Mouse (Mus musculus) adrenal gland, postnatal 10 days (tissue): ENCODE results near the gene Ndufb3. TPM values are rescaled to one million over a fixed set of nuclear protein-coding genes. Genes with fewer than 3 reads are reported as not detected.
"Not testable (repeated sequence)": the region's sequence is repeated elsewhere in the genome, so short reads cannot be mapped to it uniquely, and the experiment has no call there.

ENCODE experiments used
- DNase-seq: peaks from one replicate; pipeline ENCODE4 v3.0.0; 2021; ENCODE audit warnings: mixed read lengths
- total RNA-seq, 2 experiments: library from RNA; stranded (reverse); gene quantifications; 2 replicates each; pipeline ENCODE4 v1.2.3; 2021

Gene Ndufb3
- total RNA-seq, 2 experiments from 2014 or later = 236 to 243 TPM

DNA sequence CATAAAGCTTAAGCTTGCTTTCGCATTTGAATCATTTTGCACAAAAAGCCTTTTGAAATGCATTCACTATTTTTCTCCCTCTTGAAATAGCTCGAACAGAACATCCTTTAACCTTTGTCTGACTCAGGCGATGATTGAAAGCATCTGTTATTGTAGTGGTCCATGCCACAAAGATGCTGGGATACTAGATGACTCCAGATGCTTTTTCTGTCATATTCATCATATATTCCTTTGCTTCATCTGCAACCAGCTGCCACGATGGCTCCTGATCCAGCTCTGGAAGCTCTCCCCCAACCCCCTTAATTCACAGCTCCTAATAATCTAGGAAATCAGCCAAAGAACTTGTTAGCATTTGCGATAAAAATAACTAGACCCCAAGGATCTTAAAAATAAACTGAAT is 30.9 kb downstream of the Ndufb3 start:
- no peak for DNase-seq

DNA sequence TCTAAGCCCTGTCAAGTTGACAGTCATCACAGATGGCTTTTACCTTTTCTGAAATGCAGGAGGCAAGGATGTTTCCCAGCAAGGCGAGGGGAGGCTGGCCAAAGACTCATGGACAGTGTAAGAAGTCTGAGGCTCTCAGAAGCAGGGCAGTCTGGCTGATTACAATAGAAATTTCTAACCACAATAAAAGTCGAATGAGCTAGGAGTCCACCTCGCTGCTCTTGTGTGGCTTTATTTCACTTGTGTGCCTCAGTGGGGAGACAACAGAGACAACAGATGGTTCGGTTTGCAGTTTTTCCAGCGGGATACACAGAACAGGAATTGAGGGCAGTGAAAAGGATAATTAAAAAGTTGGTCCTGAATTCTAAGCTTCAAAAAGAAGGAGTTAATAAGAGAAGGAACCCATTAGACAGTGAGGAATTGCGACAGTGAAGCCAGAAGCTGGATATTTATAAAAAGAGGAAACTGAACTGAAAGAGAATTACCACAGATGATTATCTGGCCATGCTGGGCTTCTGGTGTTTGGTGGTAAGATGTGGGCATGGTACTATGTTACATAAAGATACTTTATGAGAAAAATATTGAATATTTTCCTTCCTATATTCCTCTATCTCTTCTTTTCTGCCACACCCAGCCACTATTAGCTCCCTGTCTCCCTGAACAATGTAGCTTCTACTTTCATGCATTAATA is 31.9 kb downstream of the Ndufb3 start:
- DNase-seq = no peak

DNA sequence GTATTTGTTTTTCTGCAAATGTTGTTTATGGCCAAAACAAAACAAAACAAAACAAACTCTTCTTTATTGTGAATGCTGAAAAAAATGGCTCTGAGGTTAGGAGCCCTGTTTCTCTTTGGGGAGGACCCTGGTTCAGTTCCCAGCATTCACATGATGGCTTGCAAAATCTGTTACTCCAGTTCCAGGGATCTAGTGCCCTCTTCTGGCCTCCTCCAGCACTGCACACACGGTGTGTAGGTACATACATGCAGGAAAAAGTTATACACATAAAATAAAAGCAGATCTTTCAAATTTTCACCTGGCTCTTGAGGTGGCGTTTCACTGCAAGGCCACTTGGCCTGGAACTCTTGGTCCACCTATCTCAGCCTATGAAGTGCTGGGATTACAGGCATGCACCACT is 32.6 kb downstream of the Ndufb3 start:
- DNase-seq = no peak

DNA sequence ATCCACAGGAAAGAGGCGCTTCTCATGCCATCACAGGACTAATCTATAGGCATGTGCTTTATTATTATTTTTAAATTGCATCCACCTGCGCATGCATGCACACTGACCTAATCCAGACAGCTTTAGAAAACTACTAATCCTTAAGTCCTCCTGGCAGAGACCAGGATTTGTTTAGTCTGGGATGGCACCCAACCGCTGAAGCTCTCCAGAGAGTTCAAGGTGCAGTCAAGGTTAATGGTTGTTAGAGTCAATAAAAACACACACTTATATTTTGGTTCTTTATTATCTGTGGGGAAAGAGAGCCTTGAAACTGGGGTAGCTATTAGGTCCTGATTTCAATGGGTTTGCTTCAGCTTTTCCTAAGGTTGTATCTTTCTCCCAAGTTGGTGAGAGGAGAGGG is 35.1 kb downstream of the Ndufb3 start:
- DNase-seq = no peak

DNA sequence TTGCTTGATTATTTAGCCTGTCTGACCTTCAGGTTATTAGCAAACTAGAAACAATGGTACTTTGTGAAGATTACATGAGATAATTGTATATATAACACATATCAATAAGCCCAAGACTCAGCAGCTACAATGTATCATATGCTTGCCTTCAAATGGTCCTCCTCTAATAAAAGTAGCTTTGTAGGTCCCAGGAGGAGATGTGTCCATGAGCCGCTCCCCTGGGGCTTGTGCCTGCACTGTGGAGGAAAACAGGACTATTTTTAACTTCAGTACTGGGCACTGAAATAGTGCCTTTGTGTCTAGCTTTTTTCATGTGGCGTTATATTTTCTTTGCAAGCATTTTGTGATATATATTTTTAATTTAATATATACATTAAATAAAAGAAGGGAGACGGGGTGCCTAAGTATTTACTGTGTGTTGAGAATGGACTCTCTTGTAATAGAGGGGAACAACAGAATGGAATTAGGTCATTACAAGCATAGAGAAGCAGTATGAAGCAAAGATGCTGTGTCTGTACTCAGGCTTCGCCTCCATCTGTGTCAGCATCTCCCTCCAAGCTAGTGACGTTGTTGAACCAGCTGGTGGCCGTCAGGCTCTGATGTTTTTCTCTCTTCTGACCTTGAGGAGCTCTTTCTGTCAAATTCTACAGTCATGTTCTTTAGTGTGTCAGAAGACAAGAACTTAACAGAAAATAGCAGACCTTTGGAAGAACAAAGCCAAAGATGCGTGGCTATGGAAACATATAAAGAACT is 36.0 kb downstream of the Ndufb3 start:
- peak; percentile 61 for DNase-seq

DNA sequence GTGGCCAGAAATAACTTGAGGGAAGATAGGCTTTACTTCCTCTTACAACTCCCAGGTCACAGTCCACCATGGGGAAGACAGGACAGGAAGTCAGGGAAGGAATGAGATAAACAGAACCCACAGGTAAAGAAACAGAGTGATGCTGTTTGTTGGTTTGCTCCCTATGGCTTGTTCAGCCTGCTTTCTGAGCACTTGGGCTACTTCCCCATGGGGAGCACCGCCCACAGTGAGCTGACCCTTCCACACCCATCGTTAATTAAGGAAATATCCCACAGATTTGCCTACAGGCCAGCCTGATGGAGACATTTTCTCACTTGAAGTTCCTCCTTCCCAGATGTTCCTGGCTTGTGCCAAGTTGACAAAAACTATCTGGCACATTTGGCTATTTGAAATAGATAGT is 42.7 kb downstream of the Ndufb3 start:
- not testable (repeated sequence) for DNase-seq

Other genes starting within 250 kb of the Ndufb3 start
- 100 to 1,000 TPM; 151 to 169 TPM for gene Bzw1, start 193.5 kb upstream of the Ndufb3 start, total RNA-seq
- 100 to 1,000 TPM; 110 to 152 TPM for gene Clk1, start 162.3 kb upstream of the Ndufb3 start, total RNA-seq
- gene Nif3l1, start 141.2 kb upstream of the Ndufb3 start, total RNA-seq = 10 to 100 TPM; 18.2 to 21.1 TPM
- gene Ppil3, start 140.9 kb upstream of the Ndufb3 start, total RNA-seq = 10 to 100 TPM; 29.7 to 30.1 TPM
- gene Orc2, start 81.3 kb upstream of the Ndufb3 start, total RNA-seq = 10 to 100 TPM; 21.3 to 25.5 TPM
- 10 to 100 TPM; 39.3 to 45.0 TPM for gene Fam126b, start 61 bp upstream of the Ndufb3 start, total RNA-seq
- gene Als2cr12, start 109.6 kb downstream of the Ndufb3 start, total RNA-seq = 1 to 10 TPM; 4.8 to 6.2 TPM
- 100 to 1,000 TPM; 101 to 102 TPM for gene Cflar, start 125.1 kb downstream of the Ndufb3 start, total RNA-seq
- gene Casp8, start 209.0 kb downstream of the Ndufb3 start, total RNA-seq = 10 to 100 TPM; 25.9 to 26.3 TPM